In the genomic region with DNA sequence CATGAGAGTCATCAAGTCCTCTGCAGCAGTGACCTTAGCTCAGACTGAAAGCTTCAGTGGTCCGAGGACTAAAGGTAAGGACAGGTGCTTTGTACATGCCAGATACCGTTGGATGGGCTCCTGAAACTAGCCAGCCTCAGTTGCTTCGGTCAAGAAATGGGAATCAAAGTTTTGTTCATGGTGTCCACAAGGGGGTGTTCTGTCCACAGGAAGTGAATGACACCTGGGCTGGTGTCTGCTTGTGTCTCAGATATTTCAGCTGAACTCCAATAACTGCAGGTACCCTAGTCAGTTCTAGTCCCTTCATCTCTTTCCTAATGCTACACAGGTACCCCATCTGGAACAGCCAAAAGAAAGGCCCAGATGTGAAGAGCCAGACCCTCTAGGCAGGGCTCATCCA, we compare ENCODE assay signal across 14 mouse cellular contexts.
DNase-seq lines count a peak whose midpoint lies in the region; ATAC-seq lines count a peak whose summit lies in the region.
"Had no signal": no experiment of that assay in that cellular context is flagged by ENCODE, and none has a peak within 500 bp of the region (broad histone marks: within the 10 kb centered on the region; RNA-seq: fewer than 3 reads in every experiment).

No protein-coding gene starts in this region.

- DNase-seq in limb, embryonic 10.5 days (ENCODE audit: low spot score) = no peak
- DNase-seq in thymus, postnatal 0 days (ENCODE audit: low spot score) = peak; percentile 26
- DNase-seq in thymus, postnatal 36 days = no peak
- peak; percentile 18 for DNase-seq in R1 (ENCODE audit: low read depth, low spot score)
- no peak for DNase-seq in frontal cortex, postnatal 14 days (ENCODE audit: low spot score in 2 of 2)
- DNase-seq: cerebellum, adult 9-10 months; gastrocnemius, postnatal 10 days had no signal

- no peak overlapping the region for H3K4me3 ChIP-seq in limb, embryonic 12.5 days (replicated peaks)
- no peak overlapping the region for H3K4me3 ChIP-seq in limb, embryonic 10.5 days
- H3K4me3 ChIP-seq: embryonic facial prominence, embryonic 12.5 days; limb, embryonic 15.5 days; neural tube, embryonic 12.5 days had no signal

- peaks cover 18% of the 10 kb centered on the region for H3K4me1 ChIP-seq in limb, embryonic 12.5 days (replicated peaks)
- peaks cover 13% of the 10 kb centered on the region; the same call in 1 of the 2 replicates for H3K4me1 ChIP-seq in limb, embryonic 10.5 days
- H3K4me1 ChIP-seq: neural tube, embryonic 12.5 days had no signal

- H3K9me3 ChIP-seq in limb, embryonic 12.5 days = no peaks in the 10 kb centered on the region
- H3K9me3 ChIP-seq in limb, embryonic 10.5 days (replicated peaks) = no peaks in the 10 kb centered on the region
- H3K9me3 ChIP-seq: embryonic facial prominence, embryonic 12.5 days; limb, embryonic 15.5 days; neural tube, embryonic 12.5 days had no signal

- peak overlapping the region; percentile 45; the same call in 1 of the 2 replicates for H3K27ac ChIP-seq in limb, embryonic 12.5 days
- no peak overlapping the region for H3K27ac ChIP-seq in limb, embryonic 10.5 days
- H3K27ac ChIP-seq: embryonic facial prominence, embryonic 12.5 days; limb, embryonic 15.5 days; neural tube, embryonic 12.5 days had no signal

- peaks cover 95% of the 10 kb centered on the region for H3K36me3 ChIP-seq in limb, embryonic 12.5 days
- H3K36me3 ChIP-seq in limb, embryonic 10.5 days = peaks cover 99% of the 10 kb centered on the region
- H3K36me3 ChIP-seq: neural tube, embryonic 12.5 days had no signal

- no peaks in the 10 kb centered on the region for H3K27me3 ChIP-seq in limb, embryonic 12.5 days
- H3K27me3 ChIP-seq in limb, embryonic 10.5 days (ENCODE audit: low read depth, poor library complexity, severe bottlenecking) = no peaks in the 10 kb centered on the region
- H3K27me3 ChIP-seq: embryonic facial prominence, embryonic 12.5 days; limb, embryonic 15.5 days; neural tube, embryonic 12.5 days had no signal

- no peak overlapping the region for H3K4me2 ChIP-seq in limb, embryonic 12.5 days
- H3K4me2 ChIP-seq: embryonic facial prominence, embryonic 12.5 days; limb, embryonic 15.5 days; neural tube, embryonic 12.5 days had no signal

- H3K9ac ChIP-seq in limb, embryonic 12.5 days (replicated peaks) = no peak overlapping the region
- H3K9ac ChIP-seq: embryonic facial prominence, embryonic 12.5 days; limb, embryonic 15.5 days; neural tube, embryonic 12.5 days had no signal

- WGBS in limb, embryonic 12.5 days = 86% methylated on average over 3 of the region's 3 CpGs
- WGBS in limb, embryonic 10.5 days = 75% methylated on average over 3 of the region's 3 CpGs

- ATAC-seq in limb, embryonic 12.5 days (ENCODE audit: insufficient number of reproducible peaks, insufficient read depth, low FRiP score, low TSS enrichment, low read depth) = no peak
- no peak for ATAC-seq in erythroblast, adult 5-6 weeks (replicated peaks; ENCODE audit: low FRiP score, poor library complexity, severe bottlenecking)
- ATAC-seq: forebrain, embryonic 16.5 days; inflammation-experienced regulatory T-cells, adult 6 months had no signal

Comparison
In these comparisons a context has a peak if more than half of its experiments do, and no peak if none do; other contexts are left out.
1. DNase-seq: peak in thymus, postnatal 0 days (single experiment) and R1 (single experiment); none in limb, embryonic 10.5 days (single experiment), thymus, postnatal 36 days (0 of 2) and frontal cortex, postnatal 14 days (0 of 2).